Comparison of ENCODE assay signal across 9 mouse cellular contexts in genomic region chr11:98294188-98295012, GRCm38 (mm10). TPM values are rescaled to one million over a fixed set of nuclear protein-coding genes. Genes with fewer than 3 reads are reported as not detected.
DNase-seq lines count a peak whose midpoint lies in the region; ATAC-seq and TF ChIP-seq lines count a peak whose summit lies in the region.
"Had no signal": no experiment of that assay in that cellular context is flagged by ENCODE, and none has a peak within 500 bp of the region (broad histone marks: within the 10 kb centered on the region; RNA-seq: fewer than 3 reads in every experiment).

No protein-coding gene starts in this region.

- H3K36me3 ChIP-seq in ES-E14 (ENCODE audit: control insufficient read depth, insufficient read depth, low read length, poor library complexity, severe bottlenecking): no peaks in the 10 kb centered on the region
- H3K36me3 ChIP-seq in forebrain, postnatal 0 days (ENCODE audit: insufficient read depth): no peaks in the 10 kb centered on the region
- no peaks in the 10 kb centered on the region for H3K36me3 ChIP-seq in lung, embryonic 14.5 days (ENCODE audit: insufficient read depth)

- H3K4me1 ChIP-seq in ES-E14 (ENCODE audit: control insufficient read depth in 2 of 2, insufficient read depth in 2 of 2, low read length in 2 of 2, poor library complexity in 1 of 2): peaks cover 3 to 21% of the 10 kb centered on the region in 2 experiments
- peaks cover 26% of the 10 kb centered on the region for H3K4me1 ChIP-seq in forebrain, postnatal 0 days (ENCODE audit: insufficient read depth)
- peaks cover 5% of the 10 kb centered on the region; the same call in 1 of the 2 replicates for H3K4me1 ChIP-seq in lung, embryonic 14.5 days (ENCODE audit: insufficient read depth)

- peak overlapping the region; percentile 70 to 88 for H3K4me3 ChIP-seq in ES-E14 (ENCODE audit: insufficient read depth in 1 of 2, low read depth in 1 of 2, low read length in 2 of 2, poor library complexity in 1 of 2, severe bottlenecking in 1 of 2)
- peak overlapping the region; percentile 59 for H3K4me3 ChIP-seq in forebrain, postnatal 0 days (ENCODE audit: low read depth, low read length)
- H3K4me3 ChIP-seq in layer of hippocampus, adult 2 months: peak overlapping the region; percentile 79
- peak overlapping the region; percentile 74 for H3K4me3 ChIP-seq in lung, embryonic 14.5 days (ENCODE audit: low read depth, low read length)

- no peak for TF ChIP-seq CTCF in forebrain, postnatal 0 days (IDR thresholded peaks at IDR 0.05; ENCODE audit: low read depth)
- TF ChIP-seq CTCF in layer of hippocampus, adult 2 months (conservative IDR thresholded peaks at IDR 0.05): no peak
- no peak for TF ChIP-seq CTCF in lung, embryonic 14.5 days (IDR thresholded peaks at IDR 0.05; ENCODE audit: low read depth)

- peak overlapping the region; percentile 85 for H3K9ac ChIP-seq in ES-E14 (ENCODE audit: insufficient read depth, low read depth, low read length, poor library complexity, severe bottlenecking)
- peak overlapping the region; percentile 74 for H3K9ac ChIP-seq in forebrain, postnatal 0 days
- H3K9ac ChIP-seq in lung, embryonic 14.5 days: peak overlapping the region; percentile 69

- no peak overlapping the region for H3K27ac ChIP-seq in ES-E14 (ENCODE audit: insufficient read depth, low read depth, low read length, poor library complexity, severe bottlenecking)
- H3K27ac ChIP-seq in forebrain, postnatal 0 days (ENCODE audit: low read depth, low read length): peak overlapping the region; percentile 89
- peak overlapping the region; percentile 99 for H3K27ac ChIP-seq in layer of hippocampus, adult 2 months
- no peak overlapping the region for H3K27ac ChIP-seq in lung, embryonic 14.5 days (ENCODE audit: low read depth)

- no peak for DNase-seq in ES-E14 (ENCODE audit: low read depth, low spot score)
- DNase-seq in cerebellum, adult 18-20 months: peak; percentile 93 to 96
- peak; percentile 83 for DNase-seq in forebrain, postnatal 0 days
- DNase-seq in heart, postnatal 4 days: peak; percentile 76
- DNase-seq in layer of hippocampus, adult 2 months (ENCODE audit: low spot score in 2 of 2): peak; percentile 77 to 81
- DNase-seq in lung, embryonic 14.5 days: peak; percentile 87
- DNase-seq in ovary, adult 18-20 months (ENCODE audit: low spot score): peak; percentile 38
- peak; percentile 33 for DNase-seq in urinary bladder, adult 2 months (ENCODE audit: low spot score)

- ATAC-seq in forebrain, postnatal 0 days: peak; percentile 84
- peak; percentile 83 for ATAC-seq in lung, embryonic 14.5 days (ENCODE audit: insufficient read depth)

- H3K9me3 ChIP-seq in ES-E14 (ENCODE audit: control insufficient read depth, insufficient read depth, low read depth, low read length): no peaks in the 10 kb centered on the region
- H3K9me3 ChIP-seq in forebrain, postnatal 0 days (ENCODE audit: low read length): no peaks in the 10 kb centered on the region
- H3K9me3 ChIP-seq in lung, embryonic 14.5 days (ENCODE audit: low read depth, low read length): no peaks in the 10 kb centered on the region

- in situ Hi-C loops in ES-E14 (cut with MboI; ENCODE audit: low sequenced_read_pairs in 2 of 2, unreplicated experiment in 2 of 2): no loop called here

- H3K27me3 ChIP-seq in forebrain, postnatal 0 days (ENCODE audit: insufficient read depth, low read length): no peaks in the 10 kb centered on the region
- peaks cover 6% of the 10 kb centered on the region; the same call in 1 of the 2 replicates for H3K27me3 ChIP-seq in lung, embryonic 14.5 days (ENCODE audit: insufficient read depth, low read length)

- WGBS in forebrain, postnatal 0 days: 3% methylated on average over 58 of the region's 58 CpGs
- WGBS in lung, embryonic 14.5 days: 1% methylated on average over 58 of the region's 58 CpGs

- H3K4me2 ChIP-seq in forebrain, postnatal 0 days (ENCODE audit: low read depth): peak overlapping the region; percentile 90
- peak overlapping the region; percentile 97 for H3K4me2 ChIP-seq in lung, embryonic 14.5 days

TF ChIP-seq in ES-E14, 5 proteins besides CTCF, POLR2A, EP300 and RAD21:
- TF ChIP-seq CHD2 (IDR thresholded peaks at IDR 0.05; ENCODE audit: low read depth, low read length): no peak
- no peak for TF ChIP-seq MAFK (IDR thresholded peaks at IDR 0.05; ENCODE audit: insufficient read depth, low read depth, low read length)
- no peak for TF ChIP-seq ZNF384 (IDR thresholded peaks at IDR 0.05; ENCODE audit: low read depth, low read length)
- TF ChIP-seq ZC3H11A (IDR thresholded peaks at IDR 0.05; ENCODE audit: borderline replicate concordance, low read depth, low read length): no peak
- TF ChIP-seq HCFC1 (IDR thresholded peaks at IDR 0.05; ENCODE audit: borderline replicate concordance, insufficient read depth, low read length): no peak
TF ChIP-seq in ES-E14: peak in this region for 0.

RNA-seq across cellular contexts. Expression of gene Neurod2, which starts 35.0 kb away (rescaled TPM):
- total RNA-seq in ES-E14 (2012; rRNA removed): not detected in 2 replicates
- 133 and 140 TPM in 2 replicates for total RNA-seq in forebrain, postnatal 0 days (2014; rRNA removed)
- 74.9 and 77.3 TPM in 2 replicates for polyA plus RNA-seq in forebrain, postnatal 0 days (2015; fragmentation: Nextera tagmentation; extraction: Ambion mirVana)
- total RNA-seq in heart, postnatal 4 days (2021): not detected
- total RNA-seq in layer of hippocampus, adult 2 months (2021): 100 to 1,000 TPM; 163 to 165 TPM
- polyA plus RNA-seq in lung, embryonic 14.5 days (2014; fragmentation: Nextera tagmentation; extraction: Ambion mirVana): not detected in 2 replicates
- not detected in 2 replicates for polyA plus RNA-seq in urinary bladder, adult 2 months (2012; rRNA removed)
- total RNA-seq: gastrocnemius, adult 8-10 months had no signal

RNA-seq across cellular contexts. Expression of gene Ppp1r1b, which starts 53.8 kb away (rescaled TPM):
- 0.22 and 0.79 TPM in 2 replicates for total RNA-seq in ES-E14 (2012; rRNA removed)
- 19.4 and 32.5 TPM in 2 replicates for total RNA-seq in forebrain, postnatal 0 days (2014; rRNA removed)
- polyA plus RNA-seq in forebrain, postnatal 0 days (2015; fragmentation: Nextera tagmentation; extraction: Ambion mirVana): 91.4 and 121 TPM in 2 replicates
- 10 to 100 TPM; 19.1 to 21.2 TPM for total RNA-seq in heart, postnatal 4 days (2021)
- 10 to 100 TPM; 55.9 to 56.2 TPM for total RNA-seq in layer of hippocampus, adult 2 months (2021)
- polyA plus RNA-seq in lung, embryonic 14.5 days (2014; fragmentation: Nextera tagmentation; extraction: Ambion mirVana): 0.53 and 1.3 TPM in 2 replicates
- polyA plus RNA-seq in urinary bladder, adult 2 months (2012; rRNA removed): 0.07 and 0.15 TPM in 2 replicates

Comparison
In these comparisons a context has a peak if more than half of its experiments do, and no peak if none do; other contexts are left out.
1. H3K27ac ChIP-seq: peak in forebrain, postnatal 0 days (single experiment) and layer of hippocampus, adult 2 months (single experiment); none in ES-E14 (single experiment) and lung, embryonic 14.5 days (single experiment).
2. RNA of gene Neurod2, which starts 35.0 kb away (total RNA-seq): 163 to 165 TPM in layer of hippocampus, adult 2 months and 133 to 140 TPM in forebrain, postnatal 0 days; not detected in ES-E14 and not detected in heart, postnatal 4 days; every median in the first group is over 100 times any median in the second.
3. RNA of gene Ppp1r1b, which starts 53.8 kb away (total RNA-seq): 55.9 to 56.2 TPM in layer of hippocampus, adult 2 months, 19.1 to 21.2 TPM in heart, postnatal 4 days and 19.4 to 32.5 TPM in forebrain, postnatal 0 days; 0.22 to 0.79 TPM in ES-E14; every median in the first group is over 10 times any median in the second.
4. Peak in every context shown above with its lines, with median percentiles within 50 percentile points of each other: H3K4me3 ChIP-seq and H3K9ac ChIP-seq.